Mouse (Mus musculus): ENCODE measurements at regions not wholly inside any gene's neighbourhood (a gene's known extent, or its start where the extent isn't known, plus 50 kb on each side); places are given as distances from the start of the nearest gene placed in this dataset.

DNA sequence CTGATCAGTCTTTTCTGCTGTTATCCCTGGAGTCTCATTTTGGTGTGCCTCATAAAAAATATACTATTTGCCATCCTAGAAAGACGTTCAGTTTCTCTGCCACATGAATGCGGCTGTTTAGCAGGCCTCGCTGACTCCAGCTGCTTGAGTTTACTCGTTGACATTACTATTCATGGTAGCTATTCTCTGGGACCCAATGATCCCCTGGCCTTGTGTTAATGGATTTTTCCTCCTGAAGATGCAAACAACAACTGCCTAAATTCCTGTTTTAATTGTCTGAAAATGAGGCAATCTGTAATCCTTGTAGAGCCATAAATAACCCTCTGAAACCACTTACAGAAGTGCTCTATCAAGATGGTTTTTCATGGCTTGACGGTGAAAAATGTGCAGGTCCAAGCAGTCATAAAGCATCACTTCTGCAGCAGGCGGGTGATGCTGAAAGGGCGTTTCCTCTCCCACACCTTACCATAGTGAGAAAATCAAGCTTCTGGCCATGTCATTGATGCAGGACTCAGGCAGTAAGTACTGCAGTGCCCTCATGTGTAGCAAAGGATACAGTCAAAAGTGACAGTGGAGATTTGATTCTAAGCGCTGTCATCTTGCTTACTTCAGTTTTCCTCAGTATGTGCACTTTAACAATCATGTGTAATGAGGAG lies 419.7 kb upstream of the Lrp1b start:
- no peak for TF ChIP-seq CTCF (IDR thresholded peaks at IDR 0.05)
- no peak for TF ChIP-seq EP300 (IDR thresholded peaks at IDR 0.05)
